Mouse (Mus musculus): Measurements from ENCODE around the gene Zfp592. TPM values are rescaled to one million over a fixed set of nuclear protein-coding genes. Genes with fewer than 3 reads are reported as not detected.

Gene Zfp592
- polyA plus RNA-seq, 1 experiment from 2014 or later: 8.5 TPM

GRCm38 (mm10) chr7:81060908-81061307, 67.4 kb downstream of the Zfp592 start:
- Histone ChIP-seq H3K9me3 (replicated peaks) (no peaks in the 10 kb centered on the region), H3K4me2 (no peak overlapping the region), H3K4me3 (no peak overlapping the region), H3K9ac (no peak overlapping the region), H3K4me1 (replicated peaks) (peaks cover 57% of the 10 kb centered on the region), H3K36me3 (peaks cover 6% of the 10 kb centered on the region; the same call in 1 of the 2 replicates), H3K27ac (no peak overlapping the region), H3K27me3 (no peaks in the 10 kb centered on the region)
- WGBS: 79% methylated on average over 2 of the region's 2 CpGs
- ATAC-seq (replicated peaks; ENCODE audit: insufficient number of reproducible peaks, insufficient read depth, low FRiP score, low read depth): no peak

GRCm38 (mm10) chr7:81061936-81062335, 68.5 kb downstream of the Zfp592 start:
- Histone ChIP-seq H3K4me3 (no peak overlapping the region), H3K4me2 (no peak overlapping the region), H3K4me1 (replicated peaks) (peaks cover 57% of the 10 kb centered on the region), H3K36me3 (peaks cover 6% of the 10 kb centered on the region; the same call in 1 of the 2 replicates), H3K27ac (no peak overlapping the region), H3K27me3 (no peaks in the 10 kb centered on the region), H3K9ac (no peak overlapping the region), H3K9me3 (replicated peaks) (no peaks in the 10 kb centered on the region)
- WGBS: 81% methylated on average over 11 of the region's 11 CpGs
- ATAC-seq (replicated peaks; ENCODE audit: insufficient number of reproducible peaks, insufficient read depth, low FRiP score, low read depth): no peak

GRCm38 (mm10) chr7:81063332-81063731, 69.9 kb downstream of the Zfp592 start:
- no peak overlapping the region for H3K4me3 ChIP-seq
- no peaks in the 10 kb centered on the region for H3K27me3 ChIP-seq
- ATAC-seq (replicated peaks; ENCODE audit: insufficient number of reproducible peaks, insufficient read depth, low FRiP score, low read depth): no peak
- H3K36me3 ChIP-seq: peaks cover 10% of the 10 kb centered on the region; the same call in 1 of the 2 replicates
- H3K9ac ChIP-seq: no peak overlapping the region
- no peak overlapping the region for H3K4me2 ChIP-seq
- H3K27ac ChIP-seq: no peak overlapping the region
- WGBS: 58% methylated on average over 9 of the region's 9 CpGs
- H3K9me3 ChIP-seq (replicated peaks): no peaks in the 10 kb centered on the region
- peaks cover 43% of the 10 kb centered on the region for H3K4me1 ChIP-seq (replicated peaks)

- no peaks in the 10 kb centered on the region for H3K9me3 ChIP-seq (replicated peaks)
- no peak overlapping the region for H3K27ac ChIP-seq
- peaks cover 12% of the 10 kb centered on the region; the same call in 1 of the 2 replicates for H3K36me3 ChIP-seq
- H3K4me2 ChIP-seq: no peak overlapping the region
- no peaks in the 10 kb centered on the region for H3K27me3 ChIP-seq
- 43% methylated on average over 6 of the region's 6 CpGs for WGBS
- H3K4me1 ChIP-seq (replicated peaks): peaks cover 21% of the 10 kb centered on the region
- no peak overlapping the region for H3K4me3 ChIP-seq
- no peak overlapping the region for H3K9ac ChIP-seq
- ATAC-seq (replicated peaks; ENCODE audit: insufficient number of reproducible peaks, insufficient read depth, low FRiP score, low read depth): no peak
Observed at GRCm38 (mm10) chr7:81066714-81067113, 73.2 kb downstream of the Zfp592 start.

- no peaks in the 10 kb centered on the region for H3K27me3 ChIP-seq
- H3K4me1 ChIP-seq (replicated peaks): peaks cover 53% of the 10 kb centered on the region
- ATAC-seq (replicated peaks; ENCODE audit: insufficient number of reproducible peaks, insufficient read depth, low FRiP score, low read depth): 0 out of 2 replicates have a peak, but pooled peaks have one; percentile 3
- peaks cover 31% of the 10 kb centered on the region for H3K36me3 ChIP-seq
- H3K27ac ChIP-seq: peak overlapping the region; percentile 65
- H3K4me3 ChIP-seq: no peak overlapping the region
- H3K4me2 ChIP-seq: no peak overlapping the region
- WGBS: 27% methylated on average over 5 of the region's 5 CpGs
- H3K9ac ChIP-seq: no peak overlapping the region
- no peaks in the 10 kb centered on the region for H3K9me3 ChIP-seq (replicated peaks)
Observed at GRCm38 (mm10) chr7:81072463-81072862, 79.0 kb downstream of the Zfp592 start.

GRCm38 (mm10) chr7:81073273-81073672, 79.8 kb downstream of the Zfp592 start:
- Histone ChIP-seq H3K27ac (peak overlapping the region; percentile 65), H3K4me2 (no peak overlapping the region), H3K4me1 (replicated peaks) (peaks cover 62% of the 10 kb centered on the region), H3K4me3 (no peak overlapping the region), H3K9ac (no peak overlapping the region), H3K27me3 (no peaks in the 10 kb centered on the region), H3K36me3 (peaks cover 28% of the 10 kb centered on the region), H3K9me3 (replicated peaks) (no peaks in the 10 kb centered on the region)
- no peak for ATAC-seq (replicated peaks; ENCODE audit: insufficient number of reproducible peaks, insufficient read depth, low FRiP score, low read depth)
- WGBS: 83% methylated on average over 5 of the region's 5 CpGs

GRCm38 (mm10) chr7:81074546-81074945, 81.1 kb downstream of the Zfp592 start:
- Histone ChIP-seq H3K36me3 (peaks cover 23% of the 10 kb centered on the region), H3K4me2 (no peak overlapping the region), H3K4me1 (replicated peaks) (peaks cover 74% of the 10 kb centered on the region), H3K9ac (no peak overlapping the region), H3K9me3 (replicated peaks) (no peaks in the 10 kb centered on the region), H3K27ac (peak overlapping the region; percentile 88), H3K4me3 (no peak overlapping the region), H3K27me3 (no peaks in the 10 kb centered on the region)
- ATAC-seq (replicated peaks; ENCODE audit: insufficient number of reproducible peaks, insufficient read depth, low FRiP score, low read depth): no peak
- 51% methylated on average over 9 of the region's 9 CpGs for WGBS

- no peaks in the 10 kb centered on the region for H3K9me3 ChIP-seq (replicated peaks)
- WGBS: 37% methylated on average over 7 of the region's 7 CpGs
- no peak for ATAC-seq (replicated peaks; ENCODE audit: insufficient number of reproducible peaks, insufficient read depth, low FRiP score, low read depth)
- no peak overlapping the region for H3K4me3 ChIP-seq
- peaks cover 81% of the 10 kb centered on the region for H3K4me1 ChIP-seq (replicated peaks)
- H3K9ac ChIP-seq: peak overlapping the region; percentile 8; the same call in 1 of the 2 replicates
- peaks cover 23% of the 10 kb centered on the region for H3K36me3 ChIP-seq
- peak overlapping the region; percentile 88 for H3K27ac ChIP-seq
- H3K27me3 ChIP-seq: no peaks in the 10 kb centered on the region
- H3K4me2 ChIP-seq: no peak overlapping the region
Observed at GRCm38 (mm10) chr7:81075299-81075698, 81.8 kb downstream of the Zfp592 start.

- Histone ChIP-seq H3K9ac (peak overlapping the region; percentile 8; the same call in 1 of the 2 replicates), H3K27me3 (no peaks in the 10 kb centered on the region), H3K36me3 (peaks cover 23% of the 10 kb centered on the region), H3K4me3 (no peak overlapping the region), H3K27ac (peak overlapping the region; percentile 88), H3K9me3 (replicated peaks) (no peaks in the 10 kb centered on the region), H3K4me2 (no peak overlapping the region), H3K4me1 (replicated peaks) (peaks cover 85% of the 10 kb centered on the region)
- WGBS: 54% methylated on average over 5 of the region's 5 CpGs
- no peak for ATAC-seq (replicated peaks; ENCODE audit: insufficient number of reproducible peaks, insufficient read depth, low FRiP score, low read depth)
Observed at GRCm38 (mm10) chr7:81075732-81076131, 82.3 kb downstream of the Zfp592 start.

- peak; percentile 74 for ATAC-seq (replicated peaks; ENCODE audit: insufficient number of reproducible peaks, insufficient read depth, low FRiP score, low read depth)
- WGBS: 46% methylated on average over 6 of the region's 6 CpGs
- no peak overlapping the region for H3K4me3 ChIP-seq
- H3K4me1 ChIP-seq (replicated peaks): peaks cover 85% of the 10 kb centered on the region
- no peaks in the 10 kb centered on the region for H3K27me3 ChIP-seq
- H3K27ac ChIP-seq: peak overlapping the region; percentile 88
- peak overlapping the region; percentile 27; the same call in 1 of the 2 replicates for H3K9ac ChIP-seq
- no peak overlapping the region for H3K4me2 ChIP-seq
- H3K9me3 ChIP-seq (replicated peaks): no peaks in the 10 kb centered on the region
- H3K36me3 ChIP-seq: peaks cover 17% of the 10 kb centered on the region
Observed at GRCm38 (mm10) chr7:81077009-81077408, 83.5 kb downstream of the Zfp592 start.

GRCm38 (mm10) chr7:81078740-81079139, 85.3 kb downstream of the Zfp592 start:
- Histone ChIP-seq H3K4me2 (0 out of 2 replicates have a peak overlapping the region, but pooled peaks have one; percentile 19), H3K9ac (no peak overlapping the region)

GRCm38 (mm10) chr7:81093420-81093965, 100.0 kb downstream of the Zfp592 start:
- Histone ChIP-seq H3K27me3 (no peaks in the 10 kb centered on the region), H3K27ac (peak overlapping the region; percentile 6), H3K9ac (0 out of 2 replicates have a peak overlapping the region, but pooled peaks have one; percentile 28), H3K4me1 (replicated peaks) (peaks cover 18% of the 10 kb centered on the region), H3K9me3 (replicated peaks) (no peaks in the 10 kb centered on the region), H3K4me2 (no peak overlapping the region), H3K36me3 (peaks cover 40% of the 10 kb centered on the region; the same call in 1 of the 2 replicates), H3K4me3 (no peak overlapping the region)
- 39% methylated on average over 18 of the region's 18 CpGs for WGBS
- ATAC-seq (replicated peaks; ENCODE audit: insufficient number of reproducible peaks, insufficient read depth, low FRiP score, low read depth): no peak

More at GRCm38 (mm10) chr7:81078740-81079139, 85.3 kb downstream of the Zfp592 start:
- Histone ChIP-seq H3K27me3 (no peaks in the 10 kb centered on the region), H3K36me3 (no peaks in the 10 kb centered on the region), H3K4me1 (replicated peaks) (peaks cover 69% of the 10 kb centered on the region), H3K4me3 (no peak overlapping the region), H3K27ac (peak overlapping the region; percentile 88), H3K9me3 (replicated peaks) (no peaks in the 10 kb centered on the region)
- peak; percentile 62 for ATAC-seq (replicated peaks; ENCODE audit: insufficient number of reproducible peaks, insufficient read depth, low FRiP score, low read depth)
- 46% methylated on average over 6 of the region's 6 CpGs for WGBS

All from heart, embryonic 15.5 days (tissue).